Mouse (Mus musculus): ENCODE measurements around the gene Hpgd.

Hpgd gene

DNA sequence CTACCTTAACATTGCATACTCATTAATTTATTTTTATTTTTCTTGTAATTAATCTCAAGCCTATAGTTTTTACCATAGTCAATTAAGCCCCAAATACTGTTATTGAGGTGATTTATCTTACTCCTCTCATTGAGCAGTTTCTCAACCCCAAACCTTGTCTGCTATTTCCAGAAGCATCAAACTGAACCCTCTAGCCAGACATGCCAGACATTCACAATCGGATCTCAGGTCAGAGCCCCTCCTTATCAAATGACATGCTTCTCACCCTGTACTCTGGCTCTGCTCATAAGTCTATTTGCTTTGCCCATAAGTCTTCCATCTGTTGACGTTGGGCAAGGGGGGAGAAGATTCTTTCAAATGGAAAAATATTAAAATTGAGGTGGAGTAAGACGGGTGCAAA lies 33.3 kb downstream of the Hpgd start:
- no peak for DNase-seq

DNA sequence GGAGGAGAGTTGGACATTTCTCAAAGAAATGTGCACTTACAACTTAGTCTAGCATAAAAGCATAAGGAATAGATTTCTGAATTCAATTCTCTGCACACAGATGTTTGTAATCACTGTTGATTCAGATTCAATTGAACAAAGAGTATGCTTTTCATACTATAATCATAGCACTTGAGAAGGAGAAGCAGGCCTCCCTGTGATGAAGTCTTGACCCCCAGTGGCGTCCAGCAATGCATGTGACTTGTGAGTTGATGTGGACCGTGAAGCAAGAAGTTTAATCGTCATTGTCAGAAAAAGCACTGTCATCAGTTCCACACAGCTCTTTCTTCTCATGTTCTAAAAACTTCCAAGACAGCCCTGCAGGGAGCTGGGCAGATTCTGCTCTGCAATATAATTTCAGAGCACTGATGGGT lies 33.8 kb downstream of the Hpgd start:
- DNase-seq: no peak

DNA sequence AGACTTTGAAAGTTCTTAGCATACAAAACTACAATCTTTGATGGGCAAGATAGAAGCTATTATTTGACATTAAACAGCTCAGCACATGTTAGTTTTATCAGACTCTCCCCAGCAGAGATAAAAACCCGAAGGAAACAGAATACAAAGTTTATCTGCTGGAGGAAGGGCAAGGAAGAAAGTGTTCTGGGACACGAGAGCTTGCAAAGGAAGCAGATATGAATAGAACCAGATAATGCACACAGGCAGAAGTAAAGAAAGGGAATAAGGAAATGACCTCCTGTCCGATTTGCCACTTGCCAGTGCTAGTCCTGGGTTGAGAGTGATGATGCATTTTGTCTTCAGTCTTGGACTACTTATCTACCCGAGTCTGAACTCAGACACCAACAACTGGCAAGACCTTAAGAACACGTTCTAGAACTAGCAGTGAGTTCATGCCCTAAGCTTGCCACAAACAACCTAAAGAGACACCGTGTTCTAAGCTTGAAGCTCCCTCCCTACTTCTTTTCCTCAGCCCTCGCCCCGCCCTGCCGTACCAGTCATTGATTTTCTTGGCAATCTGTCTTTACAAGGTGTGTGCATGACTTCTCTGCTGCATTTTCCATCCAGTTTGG lies 41.1 kb downstream of the Hpgd start:
- DNase-seq: no peak

DNA sequence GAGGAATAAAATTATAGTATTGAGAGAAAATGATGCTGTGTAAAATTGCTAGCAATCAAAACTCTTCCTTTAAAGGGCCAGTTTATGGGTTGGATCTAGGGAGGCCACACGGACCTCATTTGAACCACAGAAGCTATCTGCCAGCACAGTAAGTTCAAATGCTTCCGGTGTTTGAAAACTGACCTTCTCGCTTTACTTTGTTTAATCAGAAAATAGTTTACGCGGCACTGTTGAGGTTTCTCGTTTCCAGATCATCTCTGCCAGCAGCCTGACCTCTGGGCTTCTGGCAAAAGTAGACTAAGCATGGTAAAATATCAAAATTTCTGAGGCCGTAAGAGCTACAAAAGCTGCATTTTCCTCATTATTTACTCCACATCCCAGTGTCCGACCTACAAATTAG lies 42.4 kb downstream of the Hpgd start:
- DNase-seq: no peak

DNA sequence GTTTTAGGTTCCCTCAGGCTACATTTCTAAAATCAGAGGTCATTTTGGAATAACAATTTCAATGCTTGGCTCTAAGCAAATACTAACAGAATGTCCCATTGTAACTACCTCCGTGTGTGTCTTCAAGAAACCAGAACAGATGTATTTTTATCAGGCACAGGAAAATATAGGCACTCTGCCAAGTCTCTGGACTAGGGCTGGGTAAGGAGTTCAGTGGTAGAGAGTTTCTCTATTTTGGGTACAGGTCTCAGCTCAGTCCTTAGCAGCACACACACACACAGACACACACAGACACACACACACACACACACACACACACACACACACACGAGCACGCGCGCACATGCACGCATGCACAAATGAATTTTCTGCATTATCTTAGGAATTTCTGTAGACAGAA lies 49.1 kb downstream of the Hpgd start:
- DNase-seq: no peak

DNA sequence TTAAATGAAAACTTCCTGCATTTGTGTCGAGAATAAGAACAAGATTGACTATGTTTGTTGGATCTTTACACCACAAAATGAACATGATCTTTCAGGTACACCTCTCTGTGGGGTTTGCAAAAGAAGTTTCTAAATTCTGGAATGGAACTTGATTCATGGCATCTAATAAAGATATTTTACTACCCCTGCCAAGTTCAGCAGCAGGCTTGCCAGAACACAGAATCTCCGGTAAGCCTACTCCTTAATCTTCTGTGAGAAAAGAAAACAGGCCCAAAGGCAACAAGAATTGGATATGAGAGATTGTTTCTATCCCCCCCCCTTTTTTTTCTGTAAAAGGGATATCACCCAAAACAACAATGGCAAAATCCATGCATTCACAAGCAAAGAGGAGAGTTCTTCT lies 49.6 kb downstream of the Hpgd start:
- no peak for DNase-seq

DNA sequence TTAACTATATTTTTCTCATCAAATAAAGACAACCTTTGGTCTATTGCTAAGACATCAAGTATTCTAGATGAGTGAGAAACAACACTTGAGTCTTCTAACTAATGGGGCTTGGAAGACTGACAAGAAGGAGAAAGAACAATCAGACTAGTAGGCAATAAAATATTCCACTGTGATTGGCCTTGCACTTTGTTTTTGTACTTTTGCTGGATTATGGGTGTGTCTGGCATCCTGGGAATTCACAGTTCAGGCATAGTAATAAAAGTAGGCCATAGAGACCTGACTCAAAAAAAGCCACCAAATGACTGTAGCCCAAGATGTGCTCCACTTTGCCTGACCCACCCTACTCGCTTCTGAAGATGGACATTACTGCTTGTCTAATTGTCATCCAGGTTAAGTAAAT lies 50.0 kb downstream of the Hpgd start:
- DNase-seq: no peak

DNA sequence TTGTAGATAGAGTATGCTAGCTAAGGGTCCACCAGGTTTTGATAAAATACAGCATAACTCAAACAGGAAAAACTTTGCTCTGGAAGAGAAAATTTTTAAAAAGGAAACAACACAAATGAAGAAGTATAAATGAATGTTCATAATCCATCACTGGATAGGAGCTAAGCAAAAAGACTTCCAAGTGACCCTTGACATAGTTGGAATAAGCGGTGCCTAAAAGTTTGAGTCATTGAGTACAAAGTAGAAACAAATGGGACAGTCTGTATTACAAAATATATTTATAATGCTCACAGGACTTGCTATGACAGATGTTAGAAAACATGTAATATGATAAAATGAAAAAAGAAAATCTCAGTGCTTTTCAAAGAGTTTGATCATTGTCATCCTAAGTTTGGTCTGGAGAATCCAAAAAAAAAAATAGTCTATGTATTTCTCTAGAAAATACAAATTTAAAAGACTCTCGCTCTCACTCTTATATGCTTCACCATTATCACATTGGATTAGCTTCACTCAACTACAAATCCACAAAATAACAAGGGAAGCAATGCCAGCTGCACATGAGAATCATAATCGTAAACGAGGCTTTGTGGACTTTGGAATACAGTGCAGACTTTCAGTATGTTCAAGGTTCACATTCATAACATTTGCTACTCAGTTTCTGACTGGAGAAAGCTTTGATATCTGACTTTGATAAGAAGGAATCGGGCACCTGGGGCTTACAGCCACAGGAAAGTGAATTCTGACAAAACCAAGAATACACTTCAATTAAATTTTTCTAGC lies 51.4 kb downstream of the Hpgd start:
- no peak for DNase-seq

DNA sequence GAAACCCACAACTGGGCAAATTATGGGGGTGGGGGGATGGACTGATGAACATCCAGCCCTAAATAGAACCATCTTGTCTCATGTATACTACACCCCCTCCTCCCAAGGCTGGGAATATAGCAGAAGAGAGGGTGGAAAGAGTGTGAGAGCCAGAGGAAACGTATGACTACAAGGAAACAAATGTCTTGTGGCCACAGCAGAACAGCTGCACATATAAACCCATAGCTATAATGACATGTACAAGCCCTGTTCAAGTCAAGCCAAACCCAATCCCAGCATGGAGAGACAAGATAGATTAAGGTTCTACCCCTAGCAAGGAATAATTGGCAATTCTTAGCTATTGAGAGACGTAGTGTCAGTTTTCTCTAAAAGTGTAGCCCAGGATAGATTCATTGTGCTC lies 68.8 kb downstream of the Hpgd start:
- no peak for DNase-seq

Measured in kidney, adult 11 months (tissue).